Mouse (Mus musculus): ENCODE data around the gene Prrt2. TPM values are rescaled to one million over a fixed set of nuclear protein-coding genes. Genes with fewer than 3 reads are reported as not detected.

Prrt2 gene
- polyA plus RNA-seq, 1 experiment from 2014 or later, result 28.9 TPM

GRCm38 (mm10) chr7:127011717-127012116 lies 9.3 kb downstream of the Prrt2 start:
- DNase-seq (no peak), ATAC-seq (ENCODE audit: low FRiP score, low TSS enrichment) (no peak)
- H3K27ac ChIP-seq (replicated peaks; ENCODE audit: low read depth, low read length), result no peak overlapping the region
- no peaks in the 10 kb centered on the region for H3K9me3 ChIP-seq (ENCODE audit: control insufficient read depth, low read length)
- H3K4me2 ChIP-seq (ENCODE audit: low read length), result no peak overlapping the region
- peaks cover 10% of the 10 kb centered on the region for H3K4me1 ChIP-seq (ENCODE audit: control insufficient read depth, insufficient read depth, low read length)
- H3K27me3 ChIP-seq (ENCODE audit: control insufficient read depth, insufficient read depth, low read length), result no peaks in the 10 kb centered on the region
- no peak overlapping the region for H3K9ac ChIP-seq (replicated peaks; ENCODE audit: low read length)
- 67% methylated on average over 2 of the region's 2 CpGs for WGBS
- H3K4me3 ChIP-seq (replicated peaks; ENCODE audit: low read depth, low read length), result no peak overlapping the region
- peaks cover 27% of the 10 kb centered on the region for H3K36me3 ChIP-seq (ENCODE audit: control insufficient read depth, insufficient read depth, low read length)

- ATAC-seq (ENCODE audit: low FRiP score, low TSS enrichment) (no peak), DNase-seq (no peak)
- no peaks in the 10 kb centered on the region for H3K27me3 ChIP-seq (ENCODE audit: control insufficient read depth, insufficient read depth, low read length)
- H3K27ac ChIP-seq (replicated peaks; ENCODE audit: low read depth, low read length), result no peak overlapping the region
- peaks cover 10% of the 10 kb centered on the region for H3K4me1 ChIP-seq (ENCODE audit: control insufficient read depth, insufficient read depth, low read length)
- H3K9me3 ChIP-seq (ENCODE audit: control insufficient read depth, low read length), result no peaks in the 10 kb centered on the region
- peaks cover 27% of the 10 kb centered on the region for H3K36me3 ChIP-seq (ENCODE audit: control insufficient read depth, insufficient read depth, low read length)
- no peak overlapping the region for H3K9ac ChIP-seq (replicated peaks; ENCODE audit: low read length)
- H3K4me2 ChIP-seq (ENCODE audit: low read length), result no peak overlapping the region
- no peak overlapping the region for H3K4me3 ChIP-seq (replicated peaks; ENCODE audit: low read depth, low read length)
- WGBS, result 92% methylated on average over 2 of the region's 2 CpGs
These were observed 10.0 kb downstream of the Prrt2 start for GRCm38 (mm10) chr7:127011051-127011450.

GRCm38 (mm10) chr7:127009307-127010085 lies 11.5 kb downstream of the Prrt2 start:
- Histone ChIP-seq H3K4me2 (ENCODE audit: low read length) (no peak overlapping the region), H3K9ac (replicated peaks; ENCODE audit: low read length) (no peak overlapping the region), H3K9me3 (ENCODE audit: control insufficient read depth, low read length) (no peaks in the 10 kb centered on the region), H3K36me3 (ENCODE audit: control insufficient read depth, insufficient read depth, low read length) (peaks cover 17% of the 10 kb centered on the region; the same call in 1 of the 2 replicates), H3K27me3 (ENCODE audit: control insufficient read depth, insufficient read depth, low read length) (no peaks in the 10 kb centered on the region), H3K4me1 (ENCODE audit: control insufficient read depth, insufficient read depth, low read length) (no peaks in the 10 kb centered on the region), H3K4me3 (replicated peaks; ENCODE audit: low read depth, low read length) (no peak overlapping the region), H3K27ac (replicated peaks; ENCODE audit: low read depth, low read length) (no peak overlapping the region)
- no peak for DNase-seq
- ATAC-seq (ENCODE audit: low FRiP score, low TSS enrichment), result no peak
- WGBS, result 84% methylated on average over 17 of the region's 17 CpGs

GRCm38 (mm10) chr7:127008239-127009019 lies 12.6 kb downstream of the Prrt2 start:
- H3K9ac ChIP-seq (replicated peaks; ENCODE audit: low read length), result no peak overlapping the region
- 61% methylated on average over 9 of the region's 9 CpGs for WGBS
- peaks cover 6% of the 10 kb centered on the region; the same call in 1 of the 2 replicates for H3K36me3 ChIP-seq (ENCODE audit: control insufficient read depth, insufficient read depth, low read length)
- H3K27me3 ChIP-seq (ENCODE audit: control insufficient read depth, insufficient read depth, low read length), result no peaks in the 10 kb centered on the region
- no peak overlapping the region for H3K4me3 ChIP-seq (replicated peaks; ENCODE audit: low read depth, low read length)
- H3K4me2 ChIP-seq (ENCODE audit: low read length), result no peak overlapping the region
- no peaks in the 10 kb centered on the region for H3K9me3 ChIP-seq (ENCODE audit: control insufficient read depth, low read length)
- H3K27ac ChIP-seq (replicated peaks; ENCODE audit: low read depth, low read length), result no peak overlapping the region; the same call in 1 of the 2 replicates
- no peak; the same call in 1 of the 2 replicates for ATAC-seq (ENCODE audit: low FRiP score, low TSS enrichment)
- no peaks in the 10 kb centered on the region for H3K4me1 ChIP-seq (ENCODE audit: control insufficient read depth, insufficient read depth, low read length)
- no peak for DNase-seq

DNA sequence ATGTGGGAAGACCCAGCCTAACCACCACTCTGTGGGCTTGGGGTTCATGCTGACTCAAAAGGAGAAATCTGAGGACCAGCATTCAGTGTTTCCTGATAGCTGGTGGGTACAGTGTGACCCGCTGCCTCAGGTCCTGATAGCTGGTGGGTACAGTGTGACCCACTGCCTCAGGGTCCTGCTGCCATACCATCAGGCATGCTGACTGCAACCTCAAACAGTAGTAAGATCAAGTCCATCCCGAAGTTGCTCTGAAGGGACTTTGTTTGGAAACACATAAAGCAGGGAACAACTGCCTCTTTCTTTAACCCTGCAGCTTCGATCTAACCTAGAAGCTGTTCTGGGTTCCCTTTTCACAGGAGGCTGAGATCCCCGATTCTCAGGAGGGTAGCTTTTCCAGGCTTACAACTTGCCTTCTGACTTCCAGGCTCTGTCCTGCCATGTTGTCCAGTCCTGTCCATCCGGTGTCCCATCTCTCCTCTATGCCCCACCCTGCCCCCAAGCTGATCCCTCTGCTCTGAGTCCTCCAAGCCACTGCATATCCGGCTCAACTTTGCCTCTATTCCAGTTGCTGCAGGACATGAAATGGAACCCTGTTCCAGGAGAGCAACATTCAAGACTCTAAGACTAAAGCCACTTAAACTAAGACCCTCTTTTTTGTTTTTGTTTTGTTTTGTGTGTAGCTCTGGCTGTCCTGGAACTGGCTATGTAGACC lies 13.5 kb downstream of the Prrt2 start:
- DNase-seq, result no peak
- 83% methylated on average over 6 of the region's 6 CpGs for WGBS
- H3K27ac ChIP-seq (replicated peaks; ENCODE audit: low read depth, low read length), result no peak overlapping the region
- no peak for ATAC-seq (ENCODE audit: low FRiP score, low TSS enrichment)
- H3K4me2 ChIP-seq (ENCODE audit: low read length), result no peak overlapping the region
- H3K9me3 ChIP-seq (ENCODE audit: control insufficient read depth, low read length), result no peaks in the 10 kb centered on the region
- no peak overlapping the region for H3K9ac ChIP-seq (replicated peaks; ENCODE audit: low read length)
- H3K4me1 ChIP-seq (ENCODE audit: control insufficient read depth, insufficient read depth, low read length), result no peaks in the 10 kb centered on the region
- H3K4me3 ChIP-seq (replicated peaks; ENCODE audit: low read depth, low read length), result no peak overlapping the region
- H3K36me3 ChIP-seq (ENCODE audit: control insufficient read depth, insufficient read depth, low read length), result peaks cover 2% of the 10 kb centered on the region; the same call in 1 of the 2 replicates
- no peaks in the 10 kb centered on the region for H3K27me3 ChIP-seq (ENCODE audit: control insufficient read depth, insufficient read depth, low read length)

GRCm38 (mm10) chr7:127004122-127004875 lies 16.7 kb downstream of the Prrt2 start:
- no peaks in the 10 kb centered on the region for H3K27me3 ChIP-seq (ENCODE audit: control insufficient read depth, insufficient read depth, low read length)
- H3K36me3 ChIP-seq (ENCODE audit: control insufficient read depth, insufficient read depth, low read length), result no peaks in the 10 kb centered on the region
- no peak overlapping the region for H3K4me2 ChIP-seq (ENCODE audit: low read length)
- ATAC-seq (ENCODE audit: low FRiP score, low TSS enrichment) (no peak), DNase-seq (no peak)
- no peak overlapping the region for H3K4me3 ChIP-seq (replicated peaks; ENCODE audit: low read depth, low read length)
- H3K27ac ChIP-seq (replicated peaks; ENCODE audit: low read depth, low read length), result no peak overlapping the region
- no peaks in the 10 kb centered on the region for H3K9me3 ChIP-seq (ENCODE audit: control insufficient read depth, low read length)
- no peak overlapping the region for H3K9ac ChIP-seq (replicated peaks; ENCODE audit: low read length)
- no peaks in the 10 kb centered on the region for H3K4me1 ChIP-seq (ENCODE audit: control insufficient read depth, insufficient read depth, low read length)
- WGBS, result 91% methylated on average over 4 of the region's 4 CpGs

DNA sequence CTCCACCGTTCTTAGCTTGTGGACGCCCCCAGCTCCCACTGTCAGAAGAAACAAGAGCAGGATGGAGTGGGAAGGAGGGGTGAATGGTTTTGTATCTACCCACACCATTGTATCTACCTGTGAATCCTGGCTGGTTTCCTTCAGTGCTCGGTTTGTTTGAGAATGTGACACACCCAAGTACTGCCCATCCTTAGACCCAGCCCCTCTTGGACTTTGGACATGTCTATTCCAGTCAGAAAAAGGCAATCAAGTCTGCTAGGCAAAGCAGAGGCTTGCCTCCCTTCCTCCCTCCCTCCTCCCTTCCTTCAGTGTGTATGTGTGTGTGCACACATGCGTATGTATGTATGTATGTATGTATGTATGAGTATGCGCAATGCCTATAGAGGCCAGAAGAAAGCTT lies 17.4 kb downstream of the Prrt2 start:
- H3K36me3 ChIP-seq (ENCODE audit: control insufficient read depth, insufficient read depth, low read length), result no peaks in the 10 kb centered on the region
- H3K4me2 ChIP-seq (ENCODE audit: low read length), result no peak overlapping the region
- H3K9ac ChIP-seq (replicated peaks; ENCODE audit: low read length), result no peak overlapping the region
- DNase-seq, result no peak
- WGBS, result 93% methylated on average over 5 of the region's 5 CpGs
- ATAC-seq (ENCODE audit: low FRiP score, low TSS enrichment), result no peak
- H3K4me1 ChIP-seq (ENCODE audit: control insufficient read depth, insufficient read depth, low read length), result no peaks in the 10 kb centered on the region
- H3K27me3 ChIP-seq (ENCODE audit: control insufficient read depth, insufficient read depth, low read length), result no peaks in the 10 kb centered on the region
- no peaks in the 10 kb centered on the region for H3K9me3 ChIP-seq (ENCODE audit: control insufficient read depth, low read length)
- no peak overlapping the region for H3K4me3 ChIP-seq (replicated peaks; ENCODE audit: low read depth, low read length)
- H3K27ac ChIP-seq (replicated peaks; ENCODE audit: low read depth, low read length), result no peak overlapping the region

DNA sequence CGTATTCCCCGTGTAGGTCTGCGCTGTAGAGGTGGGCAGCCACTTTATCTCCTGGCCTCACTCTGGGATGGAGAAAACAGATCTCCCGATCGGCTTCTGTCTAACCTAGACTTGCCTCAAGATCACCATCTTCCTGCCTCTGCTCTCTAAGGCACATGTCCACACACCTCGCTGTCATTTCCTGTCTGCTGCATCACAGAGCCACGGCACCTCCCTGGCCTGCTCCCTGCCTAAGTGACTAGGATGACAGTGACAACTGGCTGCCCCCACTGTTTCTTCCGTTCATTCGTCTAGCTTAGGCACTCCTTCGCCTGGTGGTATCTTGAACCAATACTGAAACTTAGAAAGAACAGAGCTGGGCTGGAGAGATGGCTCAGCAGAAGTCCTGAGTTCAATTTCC lies 21.4 kb downstream of the Prrt2 start:
- WGBS, result 87% methylated on average over 10 of the region's 10 CpGs
- Histone ChIP-seq H3K4me1 (ENCODE audit: control insufficient read depth, insufficient read depth, low read length) (no peaks in the 10 kb centered on the region), H3K27ac (replicated peaks; ENCODE audit: low read depth, low read length) (no peak overlapping the region), H3K9me3 (ENCODE audit: control insufficient read depth, low read length) (no peaks in the 10 kb centered on the region), H3K36me3 (ENCODE audit: control insufficient read depth, insufficient read depth, low read length) (no peaks in the 10 kb centered on the region), H3K27me3 (ENCODE audit: control insufficient read depth, insufficient read depth, low read length) (no peaks in the 10 kb centered on the region), H3K9ac (replicated peaks; ENCODE audit: low read length) (no peak overlapping the region), H3K4me3 (replicated peaks; ENCODE audit: low read depth, low read length) (no peak overlapping the region), H3K4me2 (ENCODE audit: low read length) (no peak overlapping the region)
- DNase-seq, result no peak
- no peak for ATAC-seq (ENCODE audit: low FRiP score, low TSS enrichment)

Data from midbrain, embryonic 14.5 days (tissue).